Mouse (Mus musculus): ENCODE measurements around the gene Serf1. TPM values are rescaled to one million over a fixed set of nuclear protein-coding genes. Genes with fewer than 3 reads are reported as not detected.

Serf1 gene
- 120 TPM for polyA plus RNA-seq (2014; fragmentation: Illumina TruSeq; extraction: RNeasy Lipid Tissue Mini Kit (QIAGEN cat#74804); ENCODE audit: low read depth, low replicate concordance)

GRCm38 (mm10) chr13:100107652-100108472 is at the start of gene Serf1:
TSS of gene Serf1 (plus strand) at chr13:100108012.

DNA sequence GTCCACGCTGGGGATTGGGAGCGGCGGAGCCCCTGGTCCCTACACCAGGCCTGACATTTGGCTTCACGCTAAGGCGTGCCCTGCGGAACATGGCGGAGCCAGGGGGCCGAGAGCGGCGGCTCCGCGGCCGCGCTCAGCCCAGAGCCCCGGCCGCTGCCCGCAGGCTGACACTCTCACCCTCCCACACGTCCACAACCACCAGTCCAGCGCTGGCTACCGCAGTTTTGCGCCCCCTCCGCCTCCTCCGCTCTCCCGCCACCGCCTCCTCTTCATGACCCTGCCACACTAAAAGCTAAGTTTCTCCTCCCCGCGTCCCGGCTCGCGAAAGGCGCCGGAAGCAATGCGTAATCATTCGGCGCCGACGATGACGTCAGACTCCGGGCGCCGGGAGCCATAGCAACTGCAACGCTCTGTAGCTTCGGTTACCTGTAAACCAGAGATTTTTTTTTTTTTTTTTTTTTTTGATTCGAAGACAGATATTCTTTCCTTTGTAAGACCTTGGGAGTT is 4.0 kb upstream of the Serf1 start, which contains the start of gene Bdp1:
Gene Bdp1 (minus strand): TSS at position 323 of the 507 bp plus-strand sequence.

GRCm38 (mm10) chr13:100124423-100125257 is 16.8 kb downstream of the Serf1 start, which contains the start of gene Smn1:
TSS of gene Smn1 (plus strand) at chr13:100124852.

Other genes with a start within 250 kb of the Serf1 start
- gene Cartpt, start 206.9 kb upstream of the Serf1 start, polyA plus RNA-seq (2014; fragmentation: Illumina TruSeq; extraction: RNeasy Lipid Tissue Mini Kit (QIAGEN cat#74804); ENCODE audit: low read depth, low replicate concordance) = 7.4 TPM
- gene Mccc2, start 92.4 kb upstream of the Serf1 start, polyA plus RNA-seq (2014; fragmentation: Illumina TruSeq; extraction: RNeasy Lipid Tissue Mini Kit (QIAGEN cat#74804); ENCODE audit: low read depth, low replicate concordance) = 87.1 TPM
- 50.9 TPM for gene Bdp1, start 3.9 kb upstream of the Serf1 start, polyA plus RNA-seq (2014; fragmentation: Illumina TruSeq; extraction: RNeasy Lipid Tissue Mini Kit (QIAGEN cat#74804); ENCODE audit: low read depth, low replicate concordance)
- gene Smn1, start 16.8 kb downstream of the Serf1 start, polyA plus RNA-seq (2014; fragmentation: Illumina TruSeq; extraction: RNeasy Lipid Tissue Mini Kit (QIAGEN cat#74804); ENCODE audit: low read depth, low replicate concordance) = 54.2 TPM
- 5.2 TPM for gene Naip2, start 94.1 kb downstream of the Serf1 start, polyA plus RNA-seq (2014; fragmentation: Illumina TruSeq; extraction: RNeasy Lipid Tissue Mini Kit (QIAGEN cat#74804); ENCODE audit: low read depth, low replicate concordance)
- gene Naip5, start 138.3 kb downstream of the Serf1 start, polyA plus RNA-seq (2014; fragmentation: Illumina TruSeq; extraction: RNeasy Lipid Tissue Mini Kit (QIAGEN cat#74804); ENCODE audit: low read depth, low replicate concordance) = 37.0 TPM
- 0.87 TPM for gene Naip6, start 209.7 kb downstream of the Serf1 start, polyA plus RNA-seq (2014; fragmentation: Illumina TruSeq; extraction: RNeasy Lipid Tissue Mini Kit (QIAGEN cat#74804); ENCODE audit: low read depth, low replicate concordance)